10 mouse cellular contexts compared by ENCODE assay signal in the genomic region with DNA sequence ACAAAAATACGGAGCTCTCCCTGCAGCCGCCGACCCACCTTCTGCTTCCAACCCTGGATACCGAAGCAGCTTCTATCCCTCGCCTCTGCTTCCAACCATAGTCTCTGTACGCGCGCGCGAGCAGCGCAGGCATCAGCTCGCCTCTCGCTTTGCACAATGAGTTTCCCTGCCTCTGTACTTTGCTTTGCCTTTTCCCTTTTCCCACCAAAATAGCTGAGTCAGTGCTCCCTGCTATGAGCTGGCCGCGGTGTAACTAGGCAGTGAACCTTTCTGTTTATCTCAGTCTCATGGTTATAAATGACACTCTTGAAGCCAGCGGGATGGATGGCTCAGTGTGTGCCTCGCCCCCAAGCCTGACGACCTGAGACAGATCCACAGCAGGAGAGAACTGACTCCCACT.
A peak's percentile ranks its signal among the peaks of the same experiment; 100 is the strongest.
DNase-seq lines count a peak whose midpoint lies in the region; ATAC-seq and TF ChIP-seq lines count a peak whose summit lies in the region.
"Had no signal": no experiment of that assay in that cellular context is flagged by ENCODE, and none has a peak within 500 bp of the region (broad histone marks: within the 10 kb centered on the region; RNA-seq: fewer than 3 reads in every experiment).

No protein-coding gene starts in this region.

- no peaks in the 10 kb centered on the region for H3K36me3 ChIP-seq in forebrain, embryonic 12.5 days (replicated peaks)
- no peaks in the 10 kb centered on the region for H3K36me3 ChIP-seq in limb, embryonic 11.5 days (ENCODE audit: control insufficient read depth, insufficient read depth, low read length)
- no peaks in the 10 kb centered on the region for H3K36me3 ChIP-seq in stomach, postnatal 0 days (ENCODE audit: control insufficient read depth, insufficient read depth, low read length)

- TF ChIP-seq EP300 in stomach, postnatal 0 days (optimal IDR thresholded peaks at IDR 0.05): no peak

- WGBS in forebrain, embryonic 12.5 days: 2% methylated on average over 18 of the region's 18 CpGs
- WGBS in limb, embryonic 11.5 days: under 1% methylated on average over 18 of the region's 18 CpGs
- 3% methylated on average over 18 of the region's 18 CpGs for WGBS in stomach, postnatal 0 days

- H3K9ac ChIP-seq in forebrain, embryonic 12.5 days: peak overlapping the region; percentile 27; the same call in 1 of the 2 replicates
- no peak overlapping the region for H3K9ac ChIP-seq in limb, embryonic 11.5 days (ENCODE audit: low read length)
- H3K9ac ChIP-seq in stomach, postnatal 0 days (ENCODE audit: low read length): no peak overlapping the region

- no peak for TF ChIP-seq CTCF in stomach, postnatal 0 days (IDR thresholded peaks at IDR 0.05; ENCODE audit: low read depth)
- no peak for TF ChIP-seq CTCF in layer of hippocampus, adult 2 months (conservative IDR thresholded peaks at IDR 0.05)

- no peaks in the 10 kb centered on the region for H3K9me3 ChIP-seq in forebrain, embryonic 12.5 days
- no peaks in the 10 kb centered on the region for H3K9me3 ChIP-seq in limb, embryonic 11.5 days (ENCODE audit: control insufficient read depth, low read length)
- H3K9me3 ChIP-seq in stomach, postnatal 0 days (ENCODE audit: control insufficient read depth, low read length): no peaks in the 10 kb centered on the region

- no peak overlapping the region for H3K27ac ChIP-seq in forebrain, embryonic 12.5 days
- H3K27ac ChIP-seq in limb, embryonic 11.5 days (replicated peaks; ENCODE audit: low read depth, low read length): no peak overlapping the region
- no peak overlapping the region for H3K27ac ChIP-seq in stomach, postnatal 0 days (replicated peaks)
- H3K27ac ChIP-seq in layer of hippocampus, adult 2 months: no peak overlapping the region

- H3K4me3 ChIP-seq in forebrain, embryonic 12.5 days (replicated peaks): peak overlapping the region; percentile 10; the same call in 1 of the 2 replicates
- 0 out of 2 replicates have a peak overlapping the region, but pooled peaks have one; percentile 0 for H3K4me3 ChIP-seq in limb, embryonic 11.5 days (ENCODE audit: low read depth, low read length)
- H3K4me3 ChIP-seq in stomach, postnatal 0 days (ENCODE audit: low read depth, low read length): no peak overlapping the region
- H3K4me3 ChIP-seq in layer of hippocampus, adult 2 months: no peak overlapping the region
- H3K4me3 ChIP-seq: erythroblast, embryonic 14.5 days had no signal

- H3K4me2 ChIP-seq in forebrain, embryonic 12.5 days: peak overlapping the region; percentile 43
- peak overlapping the region; percentile 38; the same call in 1 of the 2 replicates for H3K4me2 ChIP-seq in limb, embryonic 11.5 days (ENCODE audit: low read depth, severe bottlenecking)
- H3K4me2 ChIP-seq in stomach, postnatal 0 days (replicated peaks; ENCODE audit: low read depth): peak overlapping the region; percentile 24

- ATAC-seq in forebrain, embryonic 12.5 days (ENCODE audit: low FRiP score): no peak
- ATAC-seq in limb, embryonic 11.5 days (ENCODE audit: insufficient number of reproducible peaks, low FRiP score, low TSS enrichment, low read depth): no peak
- 0 out of 2 replicates have a peak, but pooled peaks have one; percentile 19 for ATAC-seq in stomach, postnatal 0 days (ENCODE audit: low FRiP score, low TSS enrichment)

- H3K27me3 ChIP-seq in forebrain, embryonic 12.5 days: peaks cover 82% of the 10 kb centered on the region
- H3K27me3 ChIP-seq in limb, embryonic 11.5 days (ENCODE audit: control insufficient read depth, insufficient read depth, low read length): peaks cover 34% of the 10 kb centered on the region
- H3K27me3 ChIP-seq in stomach, postnatal 0 days (ENCODE audit: control insufficient read depth, insufficient read depth, low read length): peaks cover 6% of the 10 kb centered on the region; the same call in 1 of the 2 replicates

- peak; percentile 53 for DNase-seq in retina, postnatal 1 day
- DNase-seq in retina, embryonic 14.5 days (ENCODE audit: low spot score): no peak
- DNase-seq in limb, embryonic 11.5 days (ENCODE audit: low spot score): peak; percentile 62
- DNase-seq in stomach, postnatal 0 days (ENCODE audit: low spot score): no peak
- DNase-seq in left cerebral cortex, adult 18-20 months (ENCODE audit: low spot score in 2 of 2): no peak
- DNase-seq in layer of hippocampus, adult 2 months (ENCODE audit: low spot score in 2 of 2): no peak
- DNase-seq in cerebellum, adult 18-20 months: no peak
- DNase-seq: lung, adult 2 months had no signal

- peaks cover 75% of the 10 kb centered on the region for H3K4me1 ChIP-seq in forebrain, embryonic 12.5 days
- H3K4me1 ChIP-seq in limb, embryonic 11.5 days (ENCODE audit: control insufficient read depth, insufficient read depth, low read length): peaks cover 30% of the 10 kb centered on the region
- H3K4me1 ChIP-seq in stomach, postnatal 0 days (replicated peaks; ENCODE audit: control insufficient read depth, insufficient read depth): 0 out of 2 replicates have a peak, but pooled peaks cover 2% of the 10 kb centered on the region

Comparison
In these comparisons a context has a peak if more than half of its experiments do, and no peak if none do; other contexts are left out.
1. DNase-seq: peak in retina, postnatal 1 day (single experiment) and limb, embryonic 11.5 days (single experiment); none in retina, embryonic 14.5 days (single experiment), stomach, postnatal 0 days (single experiment), left cerebral cortex, adult 18-20 months (0 of 2), layer of hippocampus, adult 2 months (0 of 2) and cerebellum, adult 18-20 months (0 of 2).
2. H3K4me3 ChIP-seq: peak in forebrain, embryonic 12.5 days (single experiment) and limb, embryonic 11.5 days (single experiment); none in stomach, postnatal 0 days (single experiment) and layer of hippocampus, adult 2 months (single experiment).
3. Peak in every context shown above with its lines, with median percentiles within 50 percentile points of each other: H3K4me2 ChIP-seq.